Mouse (Mus musculus): ENCODE measurements around the gene Cd3eap.

Cd3eap gene

DNA sequence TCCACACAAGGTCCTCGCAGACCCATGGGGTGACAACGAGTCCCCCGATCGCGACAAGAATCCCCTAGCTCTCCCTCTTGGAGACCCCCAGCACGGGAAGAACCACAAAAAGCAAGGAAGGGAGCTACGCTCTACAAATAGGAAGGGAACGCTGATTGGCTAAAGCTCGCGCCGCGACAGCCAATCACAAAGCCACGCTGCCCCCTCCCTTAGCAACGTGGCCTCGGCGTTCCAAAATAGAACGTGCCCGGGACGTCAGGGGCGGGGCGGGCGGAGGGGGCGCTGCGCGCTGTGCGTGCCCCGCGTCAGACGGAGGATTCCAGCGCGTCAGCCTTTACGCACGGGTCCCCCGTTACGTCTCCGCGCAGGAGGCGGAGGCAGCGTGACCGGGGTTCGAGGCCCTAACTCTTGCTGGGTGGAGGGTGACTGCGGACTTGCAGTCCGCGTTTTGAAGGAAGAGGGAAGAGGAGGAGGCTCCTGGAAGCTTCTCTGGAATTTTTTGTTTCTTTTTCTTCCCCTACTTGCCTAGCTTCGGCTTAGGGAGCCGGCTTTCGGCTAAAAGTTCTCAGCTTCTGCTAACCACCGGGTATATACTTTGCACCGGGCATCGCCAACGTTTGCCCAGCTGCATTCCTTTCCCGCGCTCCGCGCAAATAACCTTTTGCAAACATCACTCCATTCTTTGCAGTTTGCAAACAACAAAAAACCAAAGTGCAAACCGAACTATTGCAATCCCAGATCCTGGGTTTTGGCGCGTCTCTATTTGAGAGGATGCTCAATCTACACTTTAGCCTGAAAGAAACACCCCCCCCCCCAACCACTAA, 50.6 kb downstream of the Cd3eap start:
- DNase-seq (ENCODE audit: low read depth, low spot score) = peak; percentile 96

DNA sequence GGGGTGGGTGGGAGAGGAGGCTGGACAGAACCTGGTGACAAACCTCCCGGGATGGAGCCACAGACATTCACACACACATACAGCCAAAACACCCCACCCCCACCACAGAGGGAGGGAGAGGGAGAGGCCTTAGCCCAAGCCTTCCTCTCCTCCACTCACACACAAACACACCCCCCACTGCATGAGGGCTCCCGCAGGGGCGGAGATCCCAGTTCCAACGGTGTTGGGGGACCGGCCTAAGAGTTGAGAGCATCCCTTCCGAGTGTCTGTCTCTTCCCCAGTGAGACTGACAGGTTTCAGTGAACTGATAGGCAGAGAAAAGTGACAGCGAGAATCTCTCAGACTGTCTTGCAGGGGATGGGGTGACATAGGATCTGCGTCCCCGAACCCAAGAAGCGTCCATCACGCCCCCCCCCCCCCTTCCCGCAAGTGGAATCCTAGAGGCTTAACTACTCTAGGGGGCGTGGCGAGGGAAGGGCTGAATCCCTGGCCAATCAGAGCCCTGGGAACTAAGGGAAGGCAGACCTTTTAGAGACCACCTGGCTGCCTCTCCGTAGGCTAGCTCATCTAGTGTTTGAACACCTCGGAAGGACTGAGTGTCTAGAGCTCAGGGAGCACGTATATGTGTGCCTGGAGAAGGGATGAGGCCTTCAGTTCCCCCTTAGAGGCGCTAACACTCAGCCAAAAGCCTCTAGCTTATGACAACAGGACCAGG, 51.4 kb downstream of the Cd3eap start:
- DNase-seq (ENCODE audit: low read depth, low spot score) = peak; percentile 83

DNA sequence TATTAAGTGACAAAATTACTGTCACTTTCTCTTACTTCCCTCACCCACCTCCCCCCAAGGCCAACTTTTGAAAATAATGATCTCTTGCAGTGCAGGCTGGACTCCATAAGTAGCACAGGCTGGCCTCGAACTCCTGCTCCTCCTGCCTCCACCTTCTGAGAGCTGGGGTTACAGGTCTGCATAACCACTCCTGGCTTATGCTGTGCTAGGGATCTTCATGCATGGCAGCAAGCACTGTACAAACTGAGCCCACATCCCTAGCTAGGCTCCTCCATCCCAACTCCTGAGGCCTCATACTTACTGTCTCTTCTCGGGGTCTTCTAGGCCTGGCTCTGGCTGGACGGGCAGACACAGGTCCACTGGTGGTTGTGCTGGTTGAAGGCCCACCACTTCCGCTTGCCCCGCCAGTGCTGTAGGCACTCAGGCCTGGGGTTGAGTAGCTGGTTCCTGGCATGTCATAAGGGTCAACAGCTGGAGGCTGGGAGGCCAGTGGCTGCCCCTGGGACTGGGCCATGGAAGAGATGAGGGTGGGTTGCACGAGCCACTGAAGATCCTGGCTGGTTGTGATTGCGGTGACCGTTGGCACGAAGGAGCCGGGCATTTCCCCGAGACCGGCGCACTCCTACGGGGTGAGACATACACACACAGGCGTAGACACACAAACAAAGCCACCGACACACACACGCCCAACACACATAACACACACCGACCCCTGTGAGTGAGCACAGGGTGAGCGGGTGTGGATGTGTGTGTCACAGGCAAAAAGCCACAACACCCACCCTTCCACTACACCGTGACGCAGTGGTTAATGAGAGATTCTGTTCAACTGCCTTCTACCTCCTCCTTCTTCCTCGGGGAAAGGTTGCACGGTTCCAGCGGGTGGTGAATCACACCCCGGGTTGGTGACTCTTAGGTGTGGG, 52.2 kb downstream of the Cd3eap start:
- peak; percentile 63 for DNase-seq (ENCODE audit: low read depth, low spot score)
